Comparison of ENCODE assay signal across 8 mouse cellular contexts in genomic region chr1:38627683-38628361, GRCm38 (mm10). TPM values are rescaled to one million over a fixed set of nuclear protein-coding genes. Genes with fewer than 3 reads are reported as not detected.
DNase-seq lines count a peak whose midpoint lies in the region; ATAC-seq and TF ChIP-seq lines count a peak whose summit lies in the region.

No protein-coding gene starts in this region.

- H3K4me2 ChIP-seq in hindbrain, postnatal 0 days (ENCODE audit: low read depth, low read length): peak overlapping the region; percentile 94
- peak overlapping the region; percentile 94 for H3K4me2 ChIP-seq in neural tube, embryonic 14.5 days (ENCODE audit: low read depth, low read length)

- no peaks in the 10 kb centered on the region for H3K79me2 ChIP-seq in liver, adult 2 months (ENCODE audit: control insufficient read depth, insufficient read depth, low read length)

- H3K4me3 ChIP-seq in hindbrain, postnatal 0 days (ENCODE audit: low read length): peak overlapping the region; percentile 88
- peak overlapping the region; percentile 61; the same call in 1 of the 2 replicates for H3K4me3 ChIP-seq in liver, adult 2 months (ENCODE audit: insufficient read depth, low read depth, low read length)
- peak overlapping the region; percentile 90 for H3K4me3 ChIP-seq in neural tube, embryonic 14.5 days (ENCODE audit: low read depth, low read length)

- intact Hi-C loops in gastrocnemius, postnatal 14 days (cut with DNase I; ENCODE audit: low total_unique reads): no loop called here
- intact Hi-C loops in gastrocnemius, postnatal 36 days (cut with DNase I): no loop called here

- no peaks in the 10 kb centered on the region for H3K27me3 ChIP-seq in hindbrain, postnatal 0 days (ENCODE audit: insufficient read depth, low read length)
- H3K27me3 ChIP-seq in liver, adult 2 months (ENCODE audit: control insufficient read depth, insufficient read depth, low read length): peaks cover 18% of the 10 kb centered on the region
- H3K27me3 ChIP-seq in neural tube, embryonic 14.5 days (ENCODE audit: control insufficient read depth, insufficient read depth, low read length): no peaks in the 10 kb centered on the region

- WGBS in hindbrain, postnatal 0 days: under 1% methylated on average over 30 of the region's 42 CpGs
- 7% methylated on average over 42 of the region's 42 CpGs for WGBS in liver, adult 2 months
- WGBS in neural tube, embryonic 14.5 days: under 1% methylated on average over 37 of the region's 42 CpGs

- no peak for TF ChIP-seq CTCF in hindbrain, postnatal 0 days (IDR thresholded peaks at IDR 0.05; ENCODE audit: low read depth)
- TF ChIP-seq CTCF in liver, adult 2 months (IDR thresholded peaks at IDR 0.05; ENCODE audit: low read depth, low read length): no peak

- peak overlapping the region; percentile 94 for H3K9ac ChIP-seq in hindbrain, postnatal 0 days (replicated peaks; ENCODE audit: low read length)
- peak overlapping the region; percentile 64 for H3K9ac ChIP-seq in liver, adult 2 months (ENCODE audit: low read depth, low read length)
- peak overlapping the region; percentile 93 for H3K9ac ChIP-seq in neural tube, embryonic 14.5 days (replicated peaks; ENCODE audit: low read depth, low read length)

- H3K9me3 ChIP-seq in hindbrain, postnatal 0 days (ENCODE audit: low read length): no peaks in the 10 kb centered on the region
- H3K9me3 ChIP-seq in neural tube, embryonic 14.5 days (ENCODE audit: control insufficient read depth, low read length): no peaks in the 10 kb centered on the region

- H3K27ac ChIP-seq in hindbrain, postnatal 0 days: peak overlapping the region; percentile 91
- no peak overlapping the region for H3K27ac ChIP-seq in liver, adult 2 months (replicated peaks; ENCODE audit: insufficient read depth, low read depth, low read length)
- H3K27ac ChIP-seq in neural tube, embryonic 14.5 days (ENCODE audit: low read depth, low read length): peak overlapping the region; percentile 94

- no peaks in the 10 kb centered on the region for H3K36me3 ChIP-seq in hindbrain, postnatal 0 days (ENCODE audit: insufficient read depth, low read length)
- no peaks in the 10 kb centered on the region for H3K36me3 ChIP-seq in liver, adult 2 months (ENCODE audit: control insufficient read depth, insufficient read depth, low read length)
- H3K36me3 ChIP-seq in neural tube, embryonic 14.5 days (ENCODE audit: control insufficient read depth, insufficient read depth, low read length): no peaks in the 10 kb centered on the region

- TF ChIP-seq POLR2A in liver, adult 2 months (IDR thresholded peaks at IDR 0.05; ENCODE audit: extremely low read depth, insufficient read depth, low read length): no peak

- DNase-seq in gastrocnemius, postnatal 14 days: peak; percentile 11
- DNase-seq in gastrocnemius, postnatal 36 days: no peak
- DNase-seq in R1 (ENCODE audit: low read depth, low spot score): peak; percentile 45
- DNase-seq in forelimb bud, embryonic 11.5 days (ENCODE audit: low read depth, low spot score): peak; percentile 72
- DNase-seq in hindbrain, postnatal 0 days (ENCODE audit: low spot score): peak; percentile 61
- no peak for DNase-seq in liver, adult 2 months (ENCODE audit: extremely low read depth, low read depth, low spot score)

- peaks cover 9% of the 10 kb centered on the region for H3K4me1 ChIP-seq in hindbrain, postnatal 0 days (ENCODE audit: insufficient read depth, low read length)
- H3K4me1 ChIP-seq in liver, adult 2 months (ENCODE audit: control insufficient read depth, insufficient read depth, low read length): no peaks in the 10 kb centered on the region
- H3K4me1 ChIP-seq in neural tube, embryonic 14.5 days (ENCODE audit: control insufficient read depth, insufficient read depth, low read length): peaks cover 34% of the 10 kb centered on the region

- ATAC-seq in hindbrain, postnatal 0 days: peak; percentile 72
- peak; percentile 71 for ATAC-seq in neural tube, embryonic 14.5 days (ENCODE audit: low read depth)
- no peak for ATAC-seq in erythroid progenitor cell, adult 5-6 weeks (replicated peaks; ENCODE audit: low FRiP score, poor library complexity, severe bottlenecking)

RNA-seq across cellular contexts. Expression of gene Aff3, which starts 36.9 kb away (rescaled TPM):
- 1 to 10 TPM; 3.4 to 3.7 TPM for total RNA-seq in gastrocnemius, postnatal 14 days (2021)
- total RNA-seq in gastrocnemius, postnatal 36 days (2021): 1 to 10 TPM; 1.8 to 1.9 TPM
- total RNA-seq in hindbrain, postnatal 0 days (2014; rRNA removed): 55.6 and 89.0 TPM in 2 replicates
- polyA plus RNA-seq in hindbrain, postnatal 0 days (2015; fragmentation: Nextera tagmentation; extraction: Ambion mirVana): 22.0 and 23.1 TPM in 2 replicates
- total RNA-seq in liver, adult 2 months (2014; rRNA removed): 0.18 and 0.34 TPM in 2 replicates
- polyA plus RNA-seq in liver, adult 2 months (2012; rRNA removed): 0.21 and 0.28 TPM in 2 replicates
- polyA plus RNA-seq in neural tube, embryonic 14.5 days (2014; fragmentation: Nextera tagmentation; extraction: Ambion mirVana): 26.6 and 34.8 TPM in 2 replicates
- total RNA-seq in erythroid progenitor cell, adult 5-6 weeks (2015; ENCODE audit: low replicate concordance): 6.8 and 9.6 TPM in 2 replicates
- total RNA-seq in erythroid progenitor cell, adult 5-6 weeks (2017; ENCODE audit: low replicate concordance): 4.0 and 5.0 TPM in 2 replicates

Comparison
In these comparisons a context has a peak if more than half of its experiments do, and no peak if none do; other contexts are left out.
1. DNase-seq: peak in gastrocnemius, postnatal 14 days (single experiment), R1 (single experiment), forelimb bud, embryonic 11.5 days (single experiment) and hindbrain, postnatal 0 days (single experiment); none in gastrocnemius, postnatal 36 days (0 of 2) and liver, adult 2 months (single experiment).
2. Peak in every context shown above with its lines, with median percentiles within 50 percentile points of each other: H3K4me3 ChIP-seq and H3K9ac ChIP-seq.